Mouse (Mus musculus) macrophage (primary cell): ENCODE data around the gene Sh3bp2. TPM values are rescaled to one million over a fixed set of nuclear protein-coding genes. Genes with fewer than 3 reads are reported as not detected.

Experiments
- H3K27ac ChIP-seq: fragments of 350-480 bp; formaldehyde crosslinking; 2 replicates; pipeline ENCODE4 v1.9.0; 2021
- H3K36me3 ChIP-seq: fragments of 350-480 bp; formaldehyde crosslinking; 2 replicates; pipeline ENCODE4 v1.9.0; 2021; ENCODE audit errors: inconsistent target
- H3K4me3 ChIP-seq: fragments of 350-480 bp; formaldehyde crosslinking; 2 replicates; pipeline ENCODE4 v1.9.0; 2021; ENCODE audit errors: inconsistent target
- H3K79me2 ChIP-seq: fragments of 350-480 bp; formaldehyde crosslinking; 2 replicates; pipeline ENCODE4 v1.9.0; 2021; ENCODE audit errors: inconsistent target
- WGBS: methylation state at CpG from one replicate; pipeline ENCODE4 v1.1.7; 2026; ENCODE audit warnings: inconsistent platforms; ENCODE audit not compliant: missing documents; 5-methylcytosine and 5-hydroxymethylcytosine counted together
- polyA plus RNA-seq: library from polyadenylated mRNA; stranded (reverse); fragments of 250-400 nt; gene quantifications from 3 replicates; pipeline ENCODE4 v1.2.4, GENCODE M21; 2018; ENCODE audit warnings: inconsistent platforms

The Sh3bp2 gene
- polyA plus RNA-seq, 1 experiment from 2014 or later = 116 TPM

DNA sequence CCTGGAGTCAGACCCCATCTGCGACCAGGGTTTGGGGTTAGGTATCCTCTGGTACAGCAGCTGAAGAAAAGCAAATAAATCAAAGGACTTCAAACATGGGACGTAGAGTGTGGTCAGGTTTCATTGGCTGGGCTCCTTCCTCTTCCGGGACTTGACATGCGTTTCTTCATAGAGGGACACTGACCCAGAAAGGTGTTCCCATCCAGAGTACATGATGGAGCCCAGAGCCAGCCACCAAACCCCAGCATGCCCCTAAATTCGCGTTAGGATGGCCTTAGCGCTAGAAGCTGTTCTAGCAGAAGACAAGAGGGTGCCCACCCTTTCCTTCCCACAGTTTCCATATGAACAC, 11.4 kb upstream of the Sh3bp2 start:
- Histone ChIP-seq H3K36me3 (no peaks in the 10 kb centered on the region; the same call in 1 of the 2 replicates), H3K79me2 (peaks cover 44% of the 10 kb centered on the region), H3K4me3 (peak overlapping the region; percentile 76), H3K27ac (peak overlapping the region; percentile 67)
- WGBS = 13% methylated on average over 7 of the region's 7 CpGs

DNA sequence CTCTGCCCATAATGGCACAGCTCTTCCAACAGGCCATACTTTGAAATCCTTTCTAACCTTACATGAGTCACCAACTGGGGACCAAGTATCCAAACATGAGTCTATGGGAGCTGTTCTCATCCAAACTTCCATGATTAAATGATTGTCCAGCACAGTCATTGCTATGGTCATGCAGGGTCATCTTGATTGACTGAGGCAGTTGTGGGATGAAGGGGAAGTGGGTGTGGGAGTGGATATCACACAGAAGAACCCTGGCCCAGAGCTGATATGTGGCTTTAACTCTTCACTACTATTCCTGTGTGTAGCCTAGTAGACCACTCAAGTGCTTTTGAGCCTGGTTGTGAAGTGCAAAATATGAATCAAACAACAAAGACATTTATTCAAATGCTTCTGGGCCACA, 10.5 kb upstream of the Sh3bp2 start:
- no peak overlapping the region for H3K4me3 ChIP-seq
- H3K79me2 ChIP-seq = peaks cover 35% of the 10 kb centered on the region
- H3K27ac ChIP-seq = no peak overlapping the region
- no peaks in the 10 kb centered on the region for H3K36me3 ChIP-seq

DNA sequence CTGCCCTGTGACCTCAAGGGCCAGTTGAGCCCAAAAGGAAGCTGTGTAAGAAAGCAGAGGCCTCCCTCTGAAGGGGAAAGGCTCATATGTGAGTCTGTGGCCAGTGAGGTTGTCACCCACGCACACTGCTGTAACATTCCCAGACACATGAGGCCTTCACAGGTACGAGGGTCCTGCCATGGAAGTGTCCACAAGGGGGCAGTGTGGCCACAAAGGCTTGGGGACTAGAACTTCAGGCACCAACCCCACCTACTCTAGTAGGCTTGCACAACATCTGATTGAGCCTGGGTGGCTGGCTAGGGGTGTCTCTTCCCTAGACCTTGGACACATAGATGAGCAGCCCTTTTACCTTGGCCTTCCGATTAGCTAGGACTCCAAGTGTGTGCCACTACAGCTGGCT, 7.7 kb upstream of the Sh3bp2 start:
- H3K4me3 ChIP-seq = no peak overlapping the region
- no peak overlapping the region for H3K27ac ChIP-seq
- peaks cover 6% of the 10 kb centered on the region for H3K79me2 ChIP-seq
- WGBS = 18% methylated on average over 3 of the region's 3 CpGs
- no peaks in the 10 kb centered on the region for H3K36me3 ChIP-seq

DNA sequence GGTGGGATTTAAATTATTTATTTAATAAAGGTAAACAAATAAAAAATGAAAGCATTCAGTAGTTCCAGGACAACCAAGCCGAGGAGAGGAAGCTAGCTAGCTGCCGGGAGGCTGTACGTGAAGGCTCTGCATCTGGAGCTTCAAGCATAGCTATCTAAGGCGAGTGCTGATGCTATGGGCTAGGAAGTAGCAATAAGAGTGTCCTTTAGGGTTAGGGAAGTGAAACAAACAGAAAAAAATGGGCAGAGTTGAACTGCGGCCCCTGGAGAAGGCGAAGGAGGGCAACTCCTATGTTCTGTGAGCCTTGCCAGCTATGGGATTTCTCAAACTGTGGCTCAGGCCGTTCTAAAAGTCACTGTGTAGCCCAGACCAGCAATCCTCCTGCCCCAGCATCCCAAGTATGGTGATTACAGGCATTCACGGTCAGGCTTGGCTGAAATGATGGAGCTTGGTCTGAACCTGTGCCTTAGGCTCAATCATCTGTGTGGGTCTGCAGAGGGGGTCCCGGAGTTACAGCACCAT, 6.2 kb upstream of the Sh3bp2 start:
- 19% methylated on average over 9 of the region's 9 CpGs for WGBS
- Histone ChIP-seq H3K27ac (peak overlapping the region; percentile 83), H3K4me3 (no peak overlapping the region)

DNA sequence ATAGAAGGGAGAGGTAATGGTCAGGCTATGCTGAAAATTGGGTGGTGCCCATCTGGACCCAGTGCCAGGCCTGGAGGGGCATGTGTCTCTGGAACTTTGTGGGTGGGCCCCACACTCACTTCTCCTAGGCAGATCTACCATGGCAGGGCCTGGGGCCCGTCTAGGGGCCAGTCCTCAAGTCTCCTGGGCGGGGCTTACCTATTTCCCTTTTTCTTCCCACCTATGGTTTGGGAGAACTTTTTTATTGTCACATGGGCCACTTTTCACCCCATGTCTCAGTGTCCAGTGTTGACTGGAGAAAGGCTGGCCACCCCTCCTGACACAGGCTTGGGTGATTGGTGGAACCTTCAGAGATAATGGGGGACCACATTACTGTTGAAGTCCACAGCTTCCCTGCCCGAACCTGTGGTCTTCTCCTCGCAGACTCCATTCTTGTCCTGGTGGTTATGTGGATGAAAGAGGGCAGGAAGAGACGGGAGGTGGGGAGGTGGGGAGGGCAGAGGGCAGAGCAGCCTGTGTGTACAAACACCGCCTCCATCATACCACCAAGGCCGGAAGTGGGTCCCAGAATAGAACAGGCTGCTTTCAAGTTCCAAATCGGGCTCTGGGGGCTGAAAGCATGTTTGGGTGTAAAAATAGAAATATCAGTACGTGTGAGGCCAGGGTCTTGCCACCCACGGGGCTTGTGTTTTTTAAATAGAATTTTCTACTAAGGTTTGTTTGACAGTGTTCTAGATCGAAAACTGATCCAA, 5.0 kb upstream of the Sh3bp2 start:
- Histone ChIP-seq H3K27ac (peak overlapping the region; percentile 83), H3K4me3 (no peak overlapping the region), H3K36me3 (no peaks in the 10 kb centered on the region), H3K79me2 (peaks cover under 1% of the 10 kb centered on the region; the same call in 1 of the 2 replicates)
- WGBS = 32% methylated on average over 10 of the region's 11 CpGs

More for the DNA sequence above, 6.2 kb upstream of the Sh3bp2 start:
- H3K36me3 ChIP-seq = no peaks in the 10 kb centered on the region
- no peaks in the 10 kb centered on the region; the same call in 1 of the 2 replicates for H3K79me2 ChIP-seq

DNA sequence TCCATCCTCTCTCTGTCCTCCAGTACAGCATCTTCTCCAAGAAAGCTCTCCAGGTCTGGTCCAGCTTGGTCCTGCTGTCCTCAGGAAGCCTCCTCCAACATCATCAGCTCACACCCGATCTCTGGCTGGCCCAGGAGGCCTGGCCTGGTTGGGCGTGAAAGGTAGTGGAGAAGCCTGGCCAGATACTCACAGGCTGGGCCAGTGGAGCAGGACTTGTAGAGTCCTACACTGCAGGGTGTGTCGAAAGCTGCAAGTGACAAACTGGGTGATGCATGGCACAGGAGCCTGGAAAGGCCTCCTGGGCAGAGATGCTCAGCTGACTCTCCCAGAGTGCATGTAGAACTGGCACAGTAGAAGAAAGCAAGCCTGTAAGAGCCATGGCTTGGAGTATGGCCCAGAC, 4.3 kb upstream of the Sh3bp2 start:
- peak overlapping the region; percentile 83; the same call in 1 of the 2 replicates for H3K27ac ChIP-seq
- H3K36me3 ChIP-seq = no peaks in the 10 kb centered on the region
- peaks cover 7% of the 10 kb centered on the region for H3K79me2 ChIP-seq
- H3K4me3 ChIP-seq = no peak overlapping the region
- 69% methylated on average over 3 of the region's 3 CpGs for WGBS

DNA sequence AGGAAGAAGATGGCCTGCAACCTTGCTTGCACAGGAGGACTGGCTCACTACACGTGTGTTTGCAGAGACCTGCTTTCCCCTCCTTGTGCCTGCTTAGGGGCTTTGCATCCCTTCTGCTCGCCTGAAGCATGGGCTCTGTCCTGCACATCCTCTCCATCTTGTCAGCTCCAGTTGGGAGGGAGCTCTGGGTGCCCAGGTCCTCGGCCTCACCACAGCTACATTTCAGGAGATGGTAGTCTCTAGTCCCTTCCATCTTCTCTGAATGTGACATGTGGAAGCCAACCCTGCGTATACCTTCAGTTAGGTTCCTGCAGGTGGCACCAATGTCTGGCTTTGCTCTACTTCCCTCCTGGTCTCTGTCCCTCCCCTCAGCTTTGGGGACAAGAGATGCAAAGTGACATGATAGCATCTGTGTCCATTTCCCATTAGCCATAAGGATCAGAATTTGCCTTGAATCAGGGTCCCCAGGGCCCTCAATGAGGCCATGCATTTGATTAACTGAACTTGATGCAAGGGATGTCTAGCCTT, 1.6 kb upstream of the Sh3bp2 start:
- H3K79me2 ChIP-seq = peaks cover 34% of the 10 kb centered on the region
- H3K27ac ChIP-seq = no peak overlapping the region
- 77% methylated on average over 3 of the region's 4 CpGs for WGBS
- no peak overlapping the region for H3K4me3 ChIP-seq
- no peaks in the 10 kb centered on the region for H3K36me3 ChIP-seq

DNA sequence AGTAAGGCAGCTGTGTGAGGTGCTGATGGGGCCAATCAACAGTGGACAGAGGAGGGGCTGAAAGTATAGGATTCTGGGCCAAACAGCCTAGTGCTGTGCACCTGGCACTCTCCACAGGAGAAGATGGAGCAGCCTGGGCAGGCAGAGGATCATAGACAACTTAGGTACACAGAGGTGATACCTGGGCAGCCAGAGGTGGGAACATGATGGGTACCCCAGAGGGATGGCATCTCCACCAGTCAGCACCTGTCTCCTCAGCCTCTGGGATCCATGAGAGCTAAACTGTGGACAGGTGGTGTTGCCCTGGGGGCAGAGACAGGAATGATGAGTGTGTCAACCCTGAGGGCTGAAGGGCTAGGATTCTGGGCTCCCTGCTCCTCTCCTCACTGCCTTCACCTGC, 1.1 kb upstream of the Sh3bp2 start:
- Histone ChIP-seq H3K27ac (no peak overlapping the region), H3K4me3 (no peak overlapping the region), H3K79me2 (peaks cover 39% of the 10 kb centered on the region), H3K36me3 (no peaks in the 10 kb centered on the region)

DNA sequence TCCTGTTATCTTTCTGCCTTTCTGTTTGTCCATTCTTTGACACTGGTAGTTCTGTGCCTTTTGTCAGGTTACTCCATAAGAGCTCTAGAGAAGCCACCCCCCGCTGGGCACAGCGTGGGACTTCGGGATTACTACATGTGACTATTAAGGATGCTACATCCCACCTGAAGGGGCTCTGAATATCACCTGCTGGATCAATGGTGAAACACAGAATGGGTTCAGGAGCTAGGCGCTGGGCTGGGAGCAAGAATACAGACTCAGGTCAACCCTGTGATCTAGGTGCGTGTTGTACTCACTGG, 788 bp downstream of the Sh3bp2 start:
- H3K4me3 ChIP-seq = peak overlapping the region; percentile 88
- 81% methylated on average over 4 of the region's 5 CpGs for WGBS
- H3K27ac ChIP-seq = peak overlapping the region; percentile 100
- H3K79me2 ChIP-seq = peaks cover 58% of the 10 kb centered on the region
- H3K36me3 ChIP-seq = no peaks in the 10 kb centered on the region; the same call in 1 of the 2 replicates

DNA sequence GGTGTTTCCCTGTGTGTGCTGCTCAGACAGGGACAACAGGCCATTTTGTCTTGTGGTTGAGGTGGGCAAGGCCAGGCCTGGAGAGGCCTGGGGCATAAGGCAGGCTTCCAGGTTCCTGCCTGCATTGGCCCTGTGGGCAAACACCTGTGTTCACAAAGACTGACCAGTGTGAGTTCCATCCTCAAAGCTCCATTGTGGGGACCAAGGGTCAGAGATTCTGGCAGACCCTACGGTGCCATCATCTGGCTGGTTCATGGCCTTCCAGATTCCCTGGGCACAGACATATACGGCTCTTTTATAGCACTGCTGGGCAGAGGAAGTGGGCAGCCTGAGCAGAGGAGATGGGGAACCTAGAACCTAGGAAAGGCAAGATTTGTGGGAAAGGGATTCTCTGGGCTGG, 1.7 kb downstream of the Sh3bp2 start:
- Histone ChIP-seq H3K36me3 (no peaks in the 10 kb centered on the region; the same call in 1 of the 2 replicates), H3K4me3 (peak overlapping the region; percentile 88), H3K79me2 (peaks cover 67% of the 10 kb centered on the region), H3K27ac (peak overlapping the region; percentile 100)
- 68% methylated on average over 2 of the region's 2 CpGs for WGBS

DNA sequence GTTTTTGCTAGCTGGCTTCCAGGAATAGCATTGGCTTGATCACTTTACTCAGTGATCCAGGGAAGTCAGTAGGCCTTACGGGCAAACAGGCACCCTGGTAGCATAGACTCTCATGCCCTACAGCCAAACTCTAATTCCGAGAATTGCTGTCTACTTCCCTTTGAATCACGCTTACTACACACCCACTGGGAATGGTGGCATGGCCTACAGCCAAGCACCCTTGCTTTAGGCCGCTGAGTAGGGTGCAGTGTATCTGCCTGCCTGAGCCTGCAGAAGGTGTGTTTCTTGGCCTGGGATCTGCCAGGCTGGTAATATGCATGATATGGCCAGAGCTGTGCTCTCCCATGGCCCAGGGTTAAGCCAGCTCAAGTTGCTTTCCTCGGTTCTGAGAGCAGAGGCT, 3.1 kb downstream of the Sh3bp2 start:
- 82% methylated on average over 5 of the region's 5 CpGs for WGBS
- H3K27ac ChIP-seq = peak overlapping the region; percentile 100
- peaks cover 79% of the 10 kb centered on the region for H3K79me2 ChIP-seq
- H3K4me3 ChIP-seq = no peak overlapping the region
- H3K36me3 ChIP-seq = no peaks in the 10 kb centered on the region; the same call in 1 of the 2 replicates

DNA sequence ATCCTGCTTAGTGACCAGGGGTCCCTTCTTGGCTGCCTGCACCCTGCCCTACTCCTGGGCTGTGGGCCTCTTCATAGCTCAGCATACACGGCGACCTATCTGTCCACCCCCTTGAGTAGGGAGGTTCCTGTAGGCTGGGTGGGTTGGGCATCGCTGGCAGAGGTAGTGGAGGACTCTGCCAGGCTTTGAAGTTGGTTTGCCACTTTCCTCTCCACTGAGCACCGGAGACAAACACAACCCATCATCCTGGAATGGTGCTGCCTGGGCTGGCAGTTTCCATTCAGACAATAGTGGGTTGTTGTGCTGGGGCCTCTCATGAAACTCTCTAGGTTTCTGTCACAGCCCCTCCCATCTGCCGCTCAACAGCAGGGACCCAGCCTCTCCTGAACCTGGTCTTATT, 4.5 kb downstream of the Sh3bp2 start:
- Histone ChIP-seq H3K4me3 (no peak overlapping the region), H3K36me3 (no peaks in the 10 kb centered on the region; the same call in 1 of the 2 replicates), H3K79me2 (peaks cover 79% of the 10 kb centered on the region), H3K27ac (peak overlapping the region; percentile 100)
- WGBS = 85% methylated on average over 5 of the region's 5 CpGs

DNA sequence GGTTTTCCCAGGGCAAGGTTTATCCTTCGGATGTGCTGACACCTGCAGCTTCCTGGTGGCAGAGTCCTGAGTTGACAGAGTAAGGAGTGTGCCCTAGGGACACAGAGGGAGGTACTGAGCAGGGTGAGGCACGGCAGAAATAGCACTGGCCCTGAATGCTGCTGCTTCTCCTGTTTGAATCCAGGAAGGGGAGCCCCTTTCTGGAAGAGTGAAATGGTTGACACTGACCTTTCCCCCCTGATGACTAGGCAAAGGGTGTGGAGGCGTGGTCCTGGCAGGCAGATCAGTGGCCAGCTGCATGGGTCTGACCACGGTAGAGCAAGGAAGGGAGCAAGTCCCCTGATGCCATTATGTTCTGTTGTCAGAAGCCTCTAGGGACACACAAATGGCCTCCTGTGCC, 5.0 kb downstream of the Sh3bp2 start:
- Histone ChIP-seq H3K4me3 (no peak overlapping the region), H3K27ac (peak overlapping the region; percentile 100), H3K36me3 (no peaks in the 10 kb centered on the region; the same call in 1 of the 2 replicates), H3K79me2 (peaks cover 84% of the 10 kb centered on the region)
- 42% methylated on average over 4 of the region's 4 CpGs for WGBS

DNA sequence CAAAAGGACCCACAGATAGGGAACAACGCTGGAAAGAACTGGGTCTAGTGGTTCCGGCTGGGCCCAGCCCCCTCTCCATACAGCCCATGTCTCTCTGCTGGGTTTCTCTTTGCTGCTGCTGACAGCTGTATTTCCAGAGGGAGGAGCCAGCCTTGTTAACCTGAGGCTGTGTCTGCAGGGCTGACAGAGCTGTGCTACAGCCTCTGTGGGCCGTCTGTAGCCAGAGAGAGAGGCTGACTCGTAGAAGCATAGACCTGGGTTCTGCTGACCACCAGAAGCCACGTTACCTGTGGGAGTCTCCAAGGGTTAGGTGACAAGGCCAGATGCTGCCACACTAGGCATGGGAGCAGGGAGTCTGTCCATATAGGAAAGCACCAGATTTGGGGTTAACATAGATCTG, 7.4 kb downstream of the Sh3bp2 start:
- H3K36me3 ChIP-seq = no peaks in the 10 kb centered on the region; the same call in 1 of the 2 replicates
- peaks cover 84% of the 10 kb centered on the region for H3K79me2 ChIP-seq
- no peak overlapping the region for H3K4me3 ChIP-seq
- peak overlapping the region; percentile 100 for H3K27ac ChIP-seq
- WGBS = 79% methylated on average over 5 of the region's 5 CpGs

DNA sequence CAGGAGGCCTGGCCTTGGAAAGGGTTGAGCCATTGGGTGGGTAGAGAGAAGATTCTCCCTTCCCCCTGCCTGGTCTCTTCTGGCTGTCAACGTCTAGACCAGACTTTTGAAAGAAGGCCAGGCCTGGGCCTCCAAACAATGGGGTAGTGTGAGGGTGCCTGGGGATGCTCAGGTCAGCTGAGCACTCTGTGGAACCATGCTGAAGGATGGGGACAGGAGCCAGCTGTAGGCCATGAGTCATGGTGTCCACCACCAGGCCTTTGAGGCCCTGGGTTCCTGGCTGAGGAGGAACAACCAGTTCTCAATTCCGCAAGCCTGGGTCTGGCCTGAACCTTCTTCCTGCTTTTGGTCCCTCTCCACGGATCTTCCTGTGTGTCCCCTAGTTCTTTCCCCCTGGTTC, 8.2 kb downstream of the Sh3bp2 start:
- H3K4me3 ChIP-seq = no peak overlapping the region
- peak overlapping the region; percentile 100 for H3K27ac ChIP-seq
- peaks cover 84% of the 10 kb centered on the region for H3K79me2 ChIP-seq
- no peaks in the 10 kb centered on the region; the same call in 1 of the 2 replicates for H3K36me3 ChIP-seq
- WGBS = 16% methylated on average over 3 of the region's 3 CpGs
